Mouse (Mus musculus): ENCODE measurements around the gene 1110017D15Rik. TPM values are rescaled to one million over a fixed set of nuclear protein-coding genes. Genes with fewer than 3 reads are reported as not detected.

1110017D15Rik gene
- polyA plus RNA-seq, 1 experiment = 4.9 TPM

DNA sequence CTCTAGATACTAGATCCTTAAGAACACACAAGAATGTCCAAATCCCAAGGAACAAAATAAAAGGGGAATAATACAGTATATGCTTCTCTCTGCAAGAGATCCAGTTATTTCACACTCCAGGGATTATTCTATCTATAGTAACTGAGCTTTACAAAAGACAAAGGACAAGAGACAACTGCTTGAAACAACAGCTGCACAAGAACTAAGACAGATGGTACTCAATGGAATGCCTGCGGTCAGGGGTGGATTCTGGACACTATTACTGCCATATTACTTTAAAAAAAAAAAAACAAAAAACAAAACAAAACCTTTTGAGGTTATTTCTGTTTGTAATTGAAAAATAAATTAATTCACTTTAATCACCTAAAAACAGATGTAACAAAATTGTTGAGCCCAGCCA lies 56.4 kb downstream of the 1110017D15Rik start:
- H3K27ac ChIP-seq (ENCODE audit: insufficient read depth, low read length) = no peak overlapping the region
- H3K4me3 ChIP-seq (ENCODE audit: insufficient read depth, low read length) = no peak overlapping the region
- H3K4me1 ChIP-seq (ENCODE audit: control insufficient read depth, insufficient read depth, low read length) = no peaks in the 10 kb centered on the region
- TF ChIP-seq CTCF (IDR thresholded peaks at IDR 0.05; ENCODE audit: extremely low read depth, insufficient read depth, low read length) = no peak
- no peak for TF ChIP-seq POLR2A (IDR thresholded peaks at IDR 0.05; ENCODE audit: extremely low read depth, insufficient read depth, low read length)

Other genes starting within 250 kb of the 1110017D15Rik start
- 21.8 and 26.2 TPM in 2 replicates for gene Ubap2, start 242.2 kb downstream of the 1110017D15Rik start, polyA plus RNA-seq (2012; rRNA removed)
- 33.1 and 34.1 TPM in 2 replicates for gene Dcaf12, start 202.4 kb downstream of the 1110017D15Rik start, polyA plus RNA-seq (2012; rRNA removed)
- gene Ubap1, start 168.3 kb downstream of the 1110017D15Rik start, polyA plus RNA-seq (2012; rRNA removed) = 44.0 and 47.7 TPM in 2 replicates
- 0.56 and 0.61 TPM in 2 replicates for gene Kif24, start 52.4 kb downstream of the 1110017D15Rik start, polyA plus RNA-seq (2012; rRNA removed)
- 43.4 and 46.5 TPM in 2 replicates for gene Nudt2, start 52.2 kb downstream of the 1110017D15Rik start, polyA plus RNA-seq (2012; rRNA removed)
- gene AI464131, start 14.3 kb downstream of the 1110017D15Rik start, polyA plus RNA-seq (2012; rRNA removed) = 24.2 and 24.8 TPM in 2 replicates
- 159 and 165 TPM in 2 replicates for gene Fam219a, start 52.2 kb upstream of the 1110017D15Rik start, polyA plus RNA-seq (2012; rRNA removed)
- 9.8 and 12.5 TPM in 2 replicates for gene Dnaic1, start 52.4 kb upstream of the 1110017D15Rik start, polyA plus RNA-seq (2012; rRNA removed)
- 88.2 and 97.6 TPM in 2 replicates for gene Enho, start 123.0 kb upstream of the 1110017D15Rik start, polyA plus RNA-seq (2012; rRNA removed)
- gene Cntfr, start 179.8 kb upstream of the 1110017D15Rik start, polyA plus RNA-seq (2012; rRNA removed) = 59.8 and 67.8 TPM in 2 replicates
- 50.6 and 51.6 TPM in 2 replicates for gene Il11ra1, start 182.7 kb upstream of the 1110017D15Rik start, polyA plus RNA-seq (2012; rRNA removed)
- gene Rpp25l, start 196.2 kb upstream of the 1110017D15Rik start, polyA plus RNA-seq (2012; rRNA removed) = 31.6 and 37.4 TPM in 2 replicates
- gene Dctn3, start 205.8 kb upstream of the 1110017D15Rik start, polyA plus RNA-seq (2012; rRNA removed) = 205 TPM in 2 replicates
- 0.34 and 0.46 TPM in 2 replicates for gene Arid3c, start 213.8 kb upstream of the 1110017D15Rik start, polyA plus RNA-seq (2012; rRNA removed)
- gene Galt, start 237.9 kb upstream of the 1110017D15Rik start, polyA plus RNA-seq (2012; rRNA removed) = 269 and 276 TPM in 2 replicates
- 80.7 and 83.9 TPM in 2 replicates for gene Sigmar1, start 238.8 kb upstream of the 1110017D15Rik start, polyA plus RNA-seq (2012; rRNA removed)